Mouse (Mus musculus) forebrain, embryonic 11.5 days (tissue): ENCODE data around the gene Ikbip. TPM values are rescaled to one million over a fixed set of nuclear protein-coding genes. Genes with fewer than 3 reads are reported as not detected.
A peak's percentile ranks its signal among the peaks of the same experiment; 100 is the strongest.

Source experiments
- ATAC-seq: fragments of 200-750 bp; cut with Nextera tagmentation; replicated peaks from 2 replicates; pipeline ENCODE4 v1.8.0; 2017; ENCODE audit warnings: moderate TSS enrichment; ENCODE audit not compliant: low FRiP score
- DNase-seq: peaks from one replicate; pipeline ENCODE4 v3.0.0-alpha.2; 2017; ENCODE audit warnings: low spot score
- H3K27ac ChIP-seq: fragments of 300-500 bp; sonication (generic); 2 replicates; pipeline ENCODE4 v1.5.1; 2014; ENCODE audit warnings: low read depth, low read length
- H3K27me3 ChIP-seq: fragments of 300-500 bp; sonication (generic); 2 replicates; pipeline ENCODE4 v1.6.1; 2014; ENCODE audit warnings: mild to moderate bottlenecking, low read length, mixed read lengths; ENCODE audit not compliant: control insufficient read depth, insufficient read depth
- H3K36me3 ChIP-seq: fragments of 300-500 bp; sonication (generic); 2 replicates; pipeline ENCODE4 v1.6.1; 2014; ENCODE audit warnings: mild to moderate bottlenecking, low read length, moderate library complexity, mixed read lengths; ENCODE audit not compliant: control insufficient read depth, insufficient read depth
- H3K4me1 ChIP-seq: fragments of 300-500 bp; sonication (generic); replicated peaks from 2 replicates; pipeline ENCODE4 v1.6.1; 2014; ENCODE audit warnings: low read length, mixed read lengths; ENCODE audit not compliant: control insufficient read depth, insufficient read depth
- H3K4me2 ChIP-seq: fragments of 300-500 bp; sonication (generic); 2 replicates; pipeline ENCODE4 v1.6.1; 2014; ENCODE audit warnings: low read depth, mild to moderate bottlenecking, low read length, moderate library complexity, mixed read lengths; ENCODE audit not compliant: severe bottlenecking
- H3K4me3 ChIP-seq: fragments of 300-500 bp; sonication (generic); 2 replicates; pipeline ENCODE4 v1.5.1; 2014; ENCODE audit warnings: low read depth, low read length
- H3K9ac ChIP-seq: fragments of 300-500 bp; sonication (generic); 2 replicates; pipeline ENCODE4 v1.6.1; 2014; ENCODE audit warnings: low read length
- H3K9me3 ChIP-seq: fragments of 300-500 bp; sonication (generic); 2 replicates; pipeline ENCODE4 v1.6.1; 2016; ENCODE audit warnings: low read length, mixed read lengths; ENCODE audit not compliant: control insufficient read depth
- WGBS: fragments of 180-500 bp; shearing (Covaris S2); extraction: QIAGEN DNeasy Blood & Tissue Kit; methylation state at CpG from one replicate; pipeline ENCODE4 v1.1.7; 2014; 5-methylcytosine and 5-hydroxymethylcytosine counted together
- polyA plus RNA-seq: library from polyadenylated mRNA; unstranded; fragments of >200 nt; fragmentation: Nextera tagmentation; extraction: Ambion mirVana; gene quantifications from 2 replicates; pipeline ENCODE4 v1.2.1, GENCODE M21; 2014

Gene Ikbip
- polyA plus RNA-seq, 1 experiment from 2014 or later, result 22.7 TPM

- ATAC-seq (peak; percentile 100), DNase-seq (peak; percentile 98)
- Histone ChIP-seq H3K9me3 (no peaks in the 10 kb centered on the region), H3K4me2 (peak within 1 kb of the TSS; percentile 76), H3K4me1 (peaks cover 8% of the 10 kb centered on the region; the same call in 1 of the 2 replicates), H3K27ac (peak within 1 kb of the TSS; percentile 38; the same call in 1 of the 2 replicates), H3K9ac (peak within 1 kb of the TSS; percentile 96), H3K27me3 (no peaks in the 10 kb centered on the region), H3K4me3 (peak within 1 kb of the TSS; percentile 96), H3K36me3 (peaks cover 10% of the 10 kb centered on the region)
- 15% methylated on average over 59 of the region's 59 CpGs for WGBS
Observed at GRCm38 (mm10) chr10:91123828-91124822, 41.4 kb downstream of the Ikbip start, which contains the start of gene Slc25a3. Gene Slc25a3 (minus strand): TSS chr10:91124059.

GRCm38 (mm10) chr10:91126618-91127355 is 44.0 kb downstream of the Ikbip start:
- no peaks in the 10 kb centered on the region for H3K9me3 ChIP-seq
- DNase-seq (no peak), ATAC-seq (no peak)
- H3K4me2 ChIP-seq, result no peak overlapping the region
- H3K4me1 ChIP-seq, result peaks cover 8% of the 10 kb centered on the region; the same call in 1 of the 2 replicates
- no peak overlapping the region for H3K9ac ChIP-seq
- no peak overlapping the region for H3K27ac ChIP-seq
- no peaks in the 10 kb centered on the region for H3K27me3 ChIP-seq
- H3K36me3 ChIP-seq, result no peaks in the 10 kb centered on the region; the same call in 1 of the 2 replicates
- 83% methylated on average over 10 of the region's 10 CpGs for WGBS
- no peak overlapping the region for H3K4me3 ChIP-seq

- DNase-seq, result no peak
- Histone ChIP-seq H3K9ac (no peak overlapping the region), H3K27me3 (no peaks in the 10 kb centered on the region), H3K9me3 (no peaks in the 10 kb centered on the region), H3K4me3 (no peak overlapping the region), H3K27ac (no peak overlapping the region), H3K36me3 (no peaks in the 10 kb centered on the region), H3K4me1 (peaks cover 3% of the 10 kb centered on the region; the same call in 1 of the 2 replicates), H3K4me2 (no peak overlapping the region)
- ATAC-seq, result no peak
- 80% methylated on average over 2 of the region's 2 CpGs for WGBS
Observed at GRCm38 (mm10) chr10:91127395-91127794, 44.7 kb downstream of the Ikbip start.

GRCm38 (mm10) chr10:91128551-91129160 is 45.9 kb downstream of the Ikbip start:
- WGBS, result 78% methylated on average over 1 of the region's 1 CpGs
- H3K27me3 ChIP-seq, result no peaks in the 10 kb centered on the region
- ATAC-seq, result no peak
- no peaks in the 10 kb centered on the region for H3K36me3 ChIP-seq
- no peak overlapping the region for H3K9ac ChIP-seq
- H3K4me1 ChIP-seq, result no peaks in the 10 kb centered on the region
- no peaks in the 10 kb centered on the region for H3K9me3 ChIP-seq
- no peak overlapping the region for H3K4me2 ChIP-seq
- no peak for DNase-seq
- H3K4me3 ChIP-seq, result no peak overlapping the region
- no peak overlapping the region for H3K27ac ChIP-seq

GRCm38 (mm10) chr10:91130792-91131191 is 48.1 kb downstream of the Ikbip start:
- Histone ChIP-seq H3K36me3 (no peaks in the 10 kb centered on the region), H3K4me3 (no peak overlapping the region), H3K9me3 (no peaks in the 10 kb centered on the region), H3K27me3 (no peaks in the 10 kb centered on the region), H3K9ac (no peak overlapping the region), H3K4me1 (no peaks in the 10 kb centered on the region), H3K4me2 (no peak overlapping the region), H3K27ac (no peak overlapping the region)
- DNase-seq, result no peak
- ATAC-seq, result no peak
- 73% methylated on average over 3 of the region's 3 CpGs for WGBS

- ATAC-seq, result no peak
- Histone ChIP-seq H3K4me1 (no peaks in the 10 kb centered on the region), H3K4me3 (no peak overlapping the region), H3K36me3 (no peaks in the 10 kb centered on the region), H3K27me3 (no peaks in the 10 kb centered on the region), H3K9ac (no peak overlapping the region), H3K27ac (no peak overlapping the region), H3K9me3 (no peaks in the 10 kb centered on the region), H3K4me2 (no peak overlapping the region)
- no peak for DNase-seq
- 78% methylated on average over 1 of the region's 1 CpGs for WGBS
Observed at GRCm38 (mm10) chr10:91131565-91131964, 48.8 kb downstream of the Ikbip start.

GRCm38 (mm10) chr10:91135302-91135972 is 52.7 kb downstream of the Ikbip start:
- H3K27ac ChIP-seq, result no peak overlapping the region
- WGBS, result 75% methylated on average over 7 of the region's 7 CpGs

GRCm38 (mm10) chr10:91137400-91137799 is 54.7 kb downstream of the Ikbip start:
- H3K4me3 ChIP-seq, result no peak overlapping the region
- H3K36me3 ChIP-seq, result no peaks in the 10 kb centered on the region
- no peak for DNase-seq
- ATAC-seq, result no peak
- no peak overlapping the region for H3K4me2 ChIP-seq
- H3K27ac ChIP-seq, result no peak overlapping the region
- H3K9ac ChIP-seq, result no peak overlapping the region
- H3K4me1 ChIP-seq, result no peaks in the 10 kb centered on the region
- H3K27me3 ChIP-seq, result no peaks in the 10 kb centered on the region
- H3K9me3 ChIP-seq, result no peaks in the 10 kb centered on the region
- 83% methylated on average over 9 of the region's 9 CpGs for WGBS

More at GRCm38 (mm10) chr10:91135302-91135972, 52.7 kb downstream of the Ikbip start:
- no peak overlapping the region for H3K4me3 ChIP-seq
- no peaks in the 10 kb centered on the region for H3K27me3 ChIP-seq
- DNase-seq (no peak), ATAC-seq (peak; percentile 46; the same call in 1 of the 2 replicates)
- no peaks in the 10 kb centered on the region for H3K9me3 ChIP-seq
- no peaks in the 10 kb centered on the region for H3K4me1 ChIP-seq
- H3K9ac ChIP-seq, result no peak overlapping the region
- H3K36me3 ChIP-seq, result no peaks in the 10 kb centered on the region
- H3K4me2 ChIP-seq, result no peak overlapping the region
